Mouse (Mus musculus) thymus, postnatal 36 days (tissue): ENCODE measurements around the gene Senp2.

Source experiments
- DNase-seq, 2 experiments: peaks; one replicate each; pipeline ENCODE4 v3.0.0; 2022; ENCODE audit warnings: mixed read lengths in 2 of 2

Gene Senp2

DNA sequence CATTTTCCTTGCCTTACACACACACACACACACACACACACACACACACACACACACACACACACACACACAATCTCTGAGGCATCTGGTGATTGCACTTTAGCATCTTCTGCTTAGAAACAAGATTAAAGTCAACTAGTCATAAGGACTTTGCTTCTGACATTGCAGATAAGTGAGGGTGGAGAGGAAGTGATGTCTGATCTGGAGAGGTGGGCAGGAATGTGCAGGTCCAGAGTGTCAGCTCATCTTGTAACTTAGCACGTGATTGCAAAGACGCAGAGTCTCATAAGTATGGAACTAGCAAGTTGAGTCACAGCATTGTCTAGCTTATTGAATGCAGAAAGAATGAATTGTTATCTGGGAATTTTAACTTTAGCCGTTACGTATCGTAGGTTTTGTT lies 18.2 kb downstream of the Senp2 start:
- no peak for DNase-seq

DNA sequence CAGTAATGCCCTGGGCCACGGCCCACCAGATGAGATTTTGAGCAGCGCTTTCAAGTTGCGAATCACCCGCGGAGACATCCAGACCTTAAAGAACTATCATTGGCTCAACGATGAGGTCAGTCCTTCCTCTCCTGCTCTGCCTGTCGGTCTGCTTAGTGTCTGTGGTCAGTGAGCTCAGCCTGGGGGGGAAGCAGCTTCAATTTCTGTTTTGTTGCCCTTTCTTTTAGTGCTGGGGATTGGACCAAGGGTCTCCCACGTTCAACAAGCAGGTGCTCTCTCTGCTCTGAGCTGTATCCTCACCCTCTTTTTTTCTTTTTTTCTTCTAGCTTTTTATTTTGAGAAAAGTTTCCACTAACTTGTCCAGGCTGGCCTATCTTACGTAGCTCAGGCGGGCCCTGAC lies 29.3 kb downstream of the Senp2 start:
- no peak for DNase-seq

DNA sequence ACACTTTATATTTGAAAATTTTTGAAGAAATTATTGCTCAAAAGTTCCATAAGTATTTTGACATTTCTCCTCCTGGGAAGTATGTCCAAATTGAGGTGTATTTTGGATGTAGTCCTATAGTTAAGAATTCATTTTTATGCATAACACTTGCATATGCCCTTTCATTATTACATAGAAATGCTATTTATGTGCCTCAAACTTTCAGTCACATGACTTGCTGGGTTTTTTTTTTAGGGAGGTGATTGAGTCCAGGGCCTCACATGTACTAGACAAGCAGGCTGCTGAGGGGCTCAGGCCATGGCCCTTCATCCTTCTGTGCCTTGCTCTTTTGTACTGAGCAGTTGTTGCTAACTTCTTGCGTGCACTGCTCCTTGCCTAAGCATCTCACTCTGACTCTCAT lies 30.7 kb downstream of the Senp2 start:
- no peak for DNase-seq

DNA sequence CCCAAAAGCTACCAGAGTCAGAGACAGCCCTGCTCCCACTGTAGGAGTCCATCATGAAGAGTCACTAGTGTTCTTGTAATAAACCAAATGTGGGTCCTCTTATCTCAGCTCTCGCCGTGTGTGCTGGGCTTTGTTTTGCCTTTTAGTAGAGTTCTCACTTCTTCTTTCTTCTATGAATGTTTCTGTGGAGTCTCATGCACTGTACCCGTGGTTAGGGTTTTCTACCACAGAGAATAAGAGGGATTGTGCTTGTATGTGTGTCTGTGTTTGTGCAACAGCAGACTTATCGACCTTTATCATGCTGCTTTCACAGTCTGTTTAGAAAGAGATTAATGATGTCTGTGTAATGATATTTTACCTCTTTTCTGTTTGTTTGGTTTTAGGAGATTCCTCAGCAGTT lies 34.5 kb downstream of the Senp2 start:
- no peak for DNase-seq

DNA sequence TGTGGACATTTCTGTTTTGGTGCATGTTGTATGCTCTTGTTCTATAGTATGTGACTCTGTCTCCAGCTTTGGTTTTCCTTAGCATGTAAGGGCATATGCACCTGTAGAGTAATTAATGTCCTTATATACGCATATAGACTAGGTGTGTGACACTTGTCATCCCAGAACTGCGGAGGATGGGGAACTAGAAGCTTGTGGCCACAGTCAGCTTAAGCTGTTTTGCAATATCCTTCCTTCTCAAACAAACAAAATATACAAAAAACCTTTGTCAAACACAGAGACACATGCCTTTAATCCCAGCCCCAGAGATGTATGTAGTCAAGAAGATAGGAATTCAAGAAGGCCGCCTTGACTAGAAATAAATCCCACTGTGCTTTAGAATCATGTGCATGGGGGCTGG lies 36.6 kb downstream of the Senp2 start:
- DNase-seq = no peak

DNA sequence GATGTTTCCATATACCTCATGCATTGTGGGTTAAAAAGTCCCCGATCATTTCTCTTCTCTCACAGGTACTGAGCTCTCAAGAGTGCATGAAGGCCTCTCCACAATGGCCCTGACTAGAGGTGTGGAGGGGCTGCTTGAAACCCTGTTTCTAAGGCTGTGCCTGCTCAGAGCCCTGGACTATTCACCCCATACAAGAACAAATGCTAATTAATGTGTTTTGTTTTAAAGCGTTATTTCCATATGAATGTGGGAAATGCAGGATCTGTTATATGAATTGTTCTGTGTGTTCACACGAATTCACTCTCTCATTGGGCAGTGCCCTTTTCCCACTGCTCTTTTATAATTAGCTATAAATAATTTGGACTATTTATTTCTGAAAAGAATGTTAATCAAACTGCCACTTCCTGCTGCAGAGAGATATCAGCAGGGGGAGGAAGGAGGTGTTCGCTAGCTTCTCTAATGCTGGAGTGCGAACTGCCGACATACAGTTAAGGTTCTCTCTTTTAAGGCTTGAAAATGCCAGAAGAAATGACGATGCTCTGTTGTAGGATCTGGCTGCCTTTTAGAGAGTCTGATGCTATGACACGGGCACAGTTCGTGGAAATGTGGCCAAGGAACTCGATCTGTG lies 37.6 kb downstream of the Senp2 start:
- no peak for DNase-seq

DNA sequence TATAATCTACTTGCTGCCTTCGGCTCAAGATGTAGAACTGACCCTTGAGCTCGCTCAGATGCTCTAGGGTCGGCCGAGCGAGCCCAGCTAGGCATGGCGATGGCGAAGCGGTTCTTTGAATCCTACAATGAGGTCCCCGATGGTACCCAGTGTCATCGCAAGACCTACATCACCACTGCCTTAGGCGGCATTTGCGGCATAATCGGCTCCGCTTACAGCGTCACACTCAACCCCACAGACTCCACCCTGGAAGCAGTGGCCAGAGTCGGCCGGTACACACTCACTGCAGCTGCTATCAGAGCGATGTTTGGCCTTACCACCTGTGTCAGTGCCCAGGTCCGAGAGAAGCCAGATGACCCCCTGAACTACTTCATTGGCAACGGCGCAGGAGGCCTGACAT lies 44.1 kb downstream of the Senp2 start:
- no peak for DNase-seq

DNA sequence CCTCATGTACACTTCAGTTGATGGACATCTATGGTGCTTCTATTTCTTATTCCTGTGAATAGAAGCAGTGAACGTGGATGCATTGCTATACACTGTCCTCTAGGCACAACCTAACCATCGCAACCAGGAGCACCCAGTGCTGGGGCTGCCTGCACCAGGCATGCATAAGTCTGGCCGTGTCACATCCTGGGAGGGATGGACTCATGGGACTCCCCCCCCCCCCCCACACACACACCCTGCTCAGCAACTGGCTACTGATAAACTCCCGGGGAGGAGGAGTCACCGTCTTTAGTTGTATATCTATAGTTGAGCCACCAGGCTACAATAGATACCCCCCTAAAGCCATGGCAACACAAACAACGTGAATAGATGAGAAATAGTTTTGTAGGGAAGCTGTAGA lies 48.2 kb downstream of the Senp2 start:
- no peak for DNase-seq

DNA sequence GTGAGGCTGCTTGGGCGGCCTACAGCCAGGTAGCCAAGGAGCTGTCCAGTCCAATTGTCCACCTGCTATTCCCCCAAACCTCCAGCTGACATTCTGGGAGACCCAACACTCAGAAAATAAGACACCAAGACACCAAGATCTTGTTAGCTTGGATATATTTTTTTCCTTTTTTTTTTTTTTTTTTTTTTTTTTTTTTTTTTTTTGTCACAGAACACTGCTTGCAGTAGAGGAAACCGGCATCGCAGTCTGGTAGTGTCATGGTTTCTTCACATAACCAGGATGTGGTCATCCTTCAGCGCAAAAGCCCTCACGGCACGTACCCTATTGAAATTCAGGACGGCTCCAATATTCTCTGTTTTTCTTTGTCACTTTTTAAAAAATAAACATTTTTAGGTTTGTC lies 49.6 kb downstream of the Senp2 start:
- DNase-seq = no peak

DNA sequence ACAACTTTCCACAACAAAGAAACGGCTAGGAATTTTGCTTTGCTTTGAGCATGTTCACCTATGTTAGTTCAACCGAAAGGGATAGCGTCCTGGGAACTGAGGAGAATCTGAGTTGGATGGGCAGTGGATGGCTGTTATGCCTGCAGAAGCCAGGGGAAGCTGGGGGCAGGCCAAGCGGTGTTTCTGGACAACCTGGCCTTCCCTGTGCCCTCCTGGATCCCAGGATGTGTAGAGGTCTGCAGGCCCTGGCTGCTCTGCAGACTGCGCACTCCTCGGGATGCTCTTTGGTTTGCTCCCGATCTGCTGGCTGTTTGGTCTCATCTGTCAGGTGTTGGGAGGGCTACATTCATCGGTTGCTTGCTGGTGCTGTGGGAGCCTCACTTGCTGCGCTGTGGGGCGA lies 51.1 kb downstream of the Senp2 start:
- DNase-seq = no peak

DNA sequence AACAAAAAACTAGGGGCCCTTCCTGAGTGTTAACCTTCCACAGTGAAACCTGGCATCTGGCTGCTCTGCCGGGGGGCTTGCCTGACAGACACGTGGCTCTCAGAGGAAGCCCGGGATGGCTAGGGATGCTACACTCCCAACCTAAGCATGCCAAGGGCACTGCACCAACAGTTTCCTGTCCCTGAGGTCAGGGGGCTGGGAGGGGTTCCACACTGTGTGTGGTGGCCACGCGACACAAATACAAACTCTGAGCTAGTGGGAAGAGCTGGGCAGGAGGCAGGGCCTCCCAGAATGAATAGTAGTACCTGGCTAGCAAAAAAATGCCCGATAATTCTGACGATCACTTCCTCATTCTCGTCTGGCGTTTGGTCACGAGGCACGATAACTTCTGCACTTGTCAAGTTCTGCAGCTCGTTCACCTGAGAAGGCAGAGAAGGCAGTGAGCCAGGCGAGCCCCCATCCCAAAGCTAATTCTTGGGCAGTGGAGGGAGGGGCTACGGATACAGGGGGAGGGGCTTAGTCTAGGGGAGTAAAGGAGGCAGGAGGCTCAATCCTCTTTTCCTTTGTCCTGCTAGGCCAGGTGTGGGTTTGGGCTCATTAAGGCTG lies 52.4 kb downstream of the Senp2 start:
- peak; percentile 36 to 44 for DNase-seq

DNA sequence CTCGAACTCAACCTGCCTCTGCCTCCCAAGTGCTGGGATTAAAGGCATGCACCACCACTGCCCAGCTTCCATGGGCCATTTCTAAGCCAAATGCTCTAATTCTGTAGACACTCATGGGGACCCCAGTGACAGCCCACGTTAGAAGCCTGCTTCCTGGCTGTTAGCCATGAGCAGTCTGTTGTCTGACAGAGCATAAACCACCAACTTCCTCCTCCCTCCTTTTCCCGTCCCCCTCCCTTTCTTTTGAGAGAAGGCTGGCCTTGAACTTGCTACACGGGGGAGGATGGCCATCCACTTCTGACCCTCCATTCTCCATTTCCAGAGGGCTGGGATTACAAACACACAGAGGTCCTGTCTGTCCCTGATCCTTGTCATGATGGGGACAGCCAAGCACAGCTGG lies 53.0 kb downstream of the Senp2 start:
- peak; percentile 41 to 55 for DNase-seq

DNA sequence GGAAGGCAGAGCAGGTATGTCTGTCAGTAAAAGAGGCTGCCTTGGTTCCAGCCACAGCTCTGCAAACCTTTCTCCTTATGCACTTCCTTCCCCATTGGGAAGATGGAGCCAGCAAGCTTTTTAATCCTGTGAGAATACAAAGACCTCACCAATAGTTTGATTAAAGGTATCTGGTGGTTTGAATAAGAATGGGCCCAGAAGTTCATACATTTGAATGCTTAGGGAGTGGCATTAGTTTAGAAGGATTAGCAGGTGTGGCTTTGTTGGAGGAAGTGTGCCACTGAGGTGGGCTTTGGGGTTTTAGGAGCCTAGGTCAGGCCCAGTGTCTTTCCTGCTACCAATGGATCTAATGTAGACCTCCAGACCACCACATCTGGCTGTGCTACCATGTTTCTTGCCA lies 56.3 kb downstream of the Senp2 start:
- DNase-seq = no peak

DNA sequence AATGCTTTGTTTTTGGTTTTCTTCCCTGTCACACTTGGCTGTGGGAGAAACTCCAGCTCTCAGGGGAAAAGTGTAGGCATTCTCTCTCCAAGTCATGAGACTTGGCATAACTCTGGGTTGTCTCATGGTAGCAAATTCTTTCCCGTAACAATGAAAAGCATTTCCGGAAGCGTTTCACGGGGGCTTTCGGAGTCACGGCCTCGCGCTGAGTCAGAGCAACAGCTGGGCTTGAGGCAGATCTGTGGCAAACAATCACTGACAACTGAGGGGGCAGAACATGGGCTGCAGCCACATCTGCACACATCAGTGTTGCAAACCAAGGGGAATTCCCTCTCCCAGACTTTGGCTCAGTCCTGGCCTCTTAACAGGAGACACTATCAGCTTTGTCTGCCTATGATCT lies 58.1 kb downstream of the Senp2 start:
- peak; percentile 46 to 64 for DNase-seq

DNA sequence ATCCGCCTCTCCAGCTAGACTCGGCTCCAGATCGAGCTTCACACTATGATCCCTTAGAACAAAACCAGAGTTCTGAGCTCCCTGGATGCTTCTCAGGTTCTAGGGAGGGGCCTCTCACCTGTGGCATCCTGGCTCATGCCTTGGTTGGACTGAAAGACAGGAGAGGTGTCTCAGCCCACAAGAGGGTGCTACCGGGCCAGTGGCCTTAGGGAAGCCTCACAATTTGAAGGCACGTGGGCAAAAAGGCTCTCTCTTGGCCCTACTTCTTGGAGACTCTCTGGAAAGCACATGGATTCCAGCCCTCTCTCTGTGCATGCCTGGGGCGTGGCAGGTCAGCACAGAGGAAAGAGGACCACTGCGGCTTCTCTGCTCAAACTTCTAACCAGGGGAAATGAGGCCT lies 62.1 kb downstream of the Senp2 start:
- peak in 1 of 2 experiments; percentile 24 for DNase-seq

DNA sequence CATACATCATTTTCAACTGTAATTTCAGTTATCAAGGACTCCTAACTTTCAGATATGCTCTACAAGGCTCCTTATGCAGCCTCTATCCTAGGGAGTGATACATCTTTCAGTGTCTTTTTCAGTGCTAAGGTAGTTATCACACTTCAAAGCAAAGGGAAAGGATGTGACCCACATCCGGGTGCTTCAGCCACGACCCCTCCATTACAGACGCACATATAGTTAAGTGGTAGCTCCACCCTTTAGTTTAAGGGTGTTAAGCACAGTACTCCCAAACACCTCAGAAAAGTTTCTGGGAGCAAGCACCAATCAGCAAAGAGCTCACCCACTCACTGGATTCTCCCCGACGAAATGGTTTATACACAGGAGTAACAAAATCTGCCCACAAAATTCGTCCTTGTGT lies 65.8 kb downstream of the Senp2 start:
- DNase-seq = peak in 1 of 2 experiments; percentile 29

DNA sequence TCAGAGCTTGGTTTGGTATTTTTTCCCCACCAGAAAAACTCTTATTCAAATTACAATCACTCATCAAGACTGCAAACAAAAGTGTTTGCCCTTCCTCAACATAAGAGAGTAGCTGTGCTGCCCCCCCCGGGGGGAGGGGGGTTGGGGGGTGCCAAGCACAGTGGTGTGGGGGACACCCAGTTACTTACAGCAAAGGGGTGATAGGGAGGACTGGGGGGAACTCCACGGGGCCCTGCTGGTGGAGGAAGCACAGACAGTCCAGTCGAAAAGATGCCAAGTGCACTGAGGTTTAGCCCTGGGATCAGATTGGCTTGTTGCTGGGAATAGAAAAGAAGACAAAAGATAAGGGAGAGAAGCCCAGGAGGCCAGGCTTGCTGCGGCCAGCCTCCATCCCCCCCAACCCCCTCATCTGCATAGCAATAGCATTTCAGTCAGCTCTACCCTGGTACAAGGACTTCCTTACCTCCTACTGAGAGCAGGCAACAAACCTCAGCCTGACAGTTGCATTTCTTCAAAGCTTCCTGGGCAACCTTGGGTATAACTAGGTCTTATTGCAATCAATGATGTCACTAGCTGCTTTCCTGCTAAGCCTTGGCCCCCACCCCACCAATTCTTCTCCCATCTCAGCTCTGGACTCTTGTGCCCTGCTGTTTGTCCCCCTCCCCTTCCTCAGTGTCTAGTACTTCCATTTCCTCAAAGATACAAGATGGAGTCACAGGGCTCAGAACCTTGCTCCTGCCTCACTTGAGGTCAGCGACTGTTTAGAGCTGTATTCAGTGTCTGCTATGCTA lies 66.7 kb downstream of the Senp2 start:
- DNase-seq = peak in 1 of 2 experiments; percentile 26

DNA sequence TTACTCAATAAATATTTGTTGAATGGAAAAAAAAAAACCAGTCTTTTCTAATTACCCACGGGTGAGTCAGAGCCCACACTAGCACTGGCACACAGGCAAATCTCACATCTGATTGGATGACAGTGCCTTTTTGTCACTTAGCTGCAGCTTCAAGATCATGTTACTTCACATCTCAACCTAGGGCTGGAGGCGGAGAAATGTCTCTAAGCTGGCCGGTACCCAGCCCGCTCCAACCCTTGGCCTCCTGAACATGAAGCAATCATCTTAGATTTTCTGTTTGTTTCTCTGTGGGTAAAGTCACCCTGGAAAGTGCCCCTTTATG lies 67.3 kb downstream of the Senp2 start:
- DNase-seq = no peak

DNA sequence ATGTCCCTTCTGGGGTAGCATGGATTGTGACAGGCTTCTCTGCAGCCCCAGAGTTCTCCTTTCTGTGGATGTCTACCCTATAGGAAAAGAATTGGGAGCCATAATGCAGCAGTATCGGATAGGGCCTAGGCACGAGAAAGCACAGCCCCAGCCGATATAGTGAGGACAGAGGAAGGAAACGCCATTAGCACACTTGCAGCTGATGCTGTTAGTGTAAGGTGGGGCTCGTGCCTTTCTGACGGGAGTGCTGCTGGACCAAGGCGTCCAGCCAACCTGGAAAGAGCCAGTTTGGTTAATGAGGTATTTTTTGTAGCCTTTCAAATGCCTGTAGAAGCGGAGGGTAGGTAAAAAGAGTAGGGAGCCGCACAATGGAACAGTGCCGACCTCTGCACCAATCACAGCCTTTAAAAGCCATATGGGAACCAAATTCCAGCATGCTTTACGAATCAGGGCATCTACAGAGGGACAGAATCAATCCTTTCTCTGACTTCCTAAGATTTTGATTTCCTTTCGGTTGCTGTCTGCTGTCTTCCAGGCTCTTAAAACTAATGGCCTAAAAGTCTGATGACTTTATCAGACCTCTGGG lies 70.9 kb downstream of the Senp2 start:
- DNase-seq = no peak

DNA sequence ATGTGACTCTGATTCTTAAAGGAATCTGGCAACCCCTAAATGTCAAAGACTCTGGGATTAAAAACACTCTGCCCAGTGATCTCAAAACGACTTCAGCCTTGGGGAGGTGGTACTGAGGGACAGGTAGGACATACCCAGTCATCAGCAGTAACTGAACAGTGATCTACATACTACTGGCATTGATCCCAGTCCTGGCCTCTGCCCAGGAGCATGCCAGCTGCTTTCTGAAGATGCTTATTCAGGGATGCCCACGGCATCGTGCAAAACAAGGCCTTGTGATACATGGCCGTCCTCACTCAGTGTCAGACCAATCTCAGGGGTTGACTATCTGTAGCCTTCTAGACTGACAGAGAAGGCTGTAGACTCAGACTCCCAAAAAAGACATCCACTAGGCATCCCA lies 76.1 kb downstream of the Senp2 start:
- DNase-seq = no peak

DNA sequence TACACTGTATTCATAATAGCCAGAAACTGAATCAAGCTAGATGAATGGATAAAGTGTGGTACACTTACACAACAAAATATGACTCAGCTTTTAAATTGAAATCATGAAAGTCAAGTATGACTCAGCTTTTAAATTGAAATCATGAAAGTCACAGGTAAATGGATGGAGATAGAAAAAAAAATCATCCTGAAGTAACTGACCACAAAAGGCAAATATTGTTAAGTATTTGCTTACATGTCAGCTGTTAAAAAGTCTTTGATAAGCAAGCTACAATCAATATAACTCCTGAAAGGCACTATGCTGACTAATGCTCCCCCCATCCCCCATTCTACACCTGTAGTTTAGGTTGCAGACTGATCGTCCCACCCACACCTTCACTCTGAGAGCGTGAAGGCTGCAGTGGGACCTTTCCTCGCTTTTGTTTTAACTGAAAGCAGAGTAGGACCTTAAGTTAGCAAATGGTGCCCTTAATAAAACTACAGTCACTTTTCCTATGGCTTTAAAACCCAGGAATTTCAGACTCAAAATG lies 82.0 kb downstream of the Senp2 start:
- DNase-seq = no peak

DNA sequence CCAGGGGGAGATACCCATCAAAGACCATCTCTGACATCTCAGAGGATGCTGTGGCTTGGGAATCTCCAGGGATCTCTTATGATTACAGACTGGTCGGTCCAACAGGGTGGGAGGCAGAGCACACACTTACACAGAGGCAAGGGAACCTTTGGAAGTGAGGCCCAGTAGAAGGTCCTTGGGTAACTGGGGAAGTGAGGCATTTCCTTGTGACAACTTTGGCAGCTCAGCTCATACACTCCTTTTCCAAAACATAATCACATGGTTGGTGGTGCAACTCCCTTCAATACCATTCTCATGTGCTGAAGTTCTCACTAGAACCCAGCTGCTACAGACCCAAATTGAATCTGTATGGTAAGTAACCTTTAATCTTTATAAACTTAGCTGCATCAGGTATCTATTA lies 86.5 kb downstream of the Senp2 start:
- no peak for DNase-seq

DNA sequence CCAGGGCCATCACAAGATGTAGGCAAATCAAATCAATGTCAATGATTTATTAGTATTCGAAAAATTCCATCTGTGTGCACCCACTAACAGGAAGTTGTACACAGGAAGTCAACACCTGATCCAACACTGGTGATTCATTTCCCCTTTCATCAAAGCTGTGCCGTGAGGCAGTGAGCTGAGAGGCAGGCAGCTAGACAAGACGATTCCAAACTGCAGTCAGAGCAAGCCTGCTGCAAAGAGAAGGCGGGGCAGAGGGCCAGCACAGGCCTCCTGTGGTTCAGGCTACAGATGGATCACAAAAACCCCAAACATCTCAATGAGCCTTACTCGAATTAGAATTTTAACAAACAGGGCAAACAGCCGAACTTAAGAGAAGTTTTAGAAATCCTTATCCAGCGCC lies 88.4 kb downstream of the Senp2 start:
- DNase-seq = no peak
